Mouse (Mus musculus) heart, postnatal 4 days (tissue): ENCODE measurements at regions not wholly inside any gene's neighbourhood (a gene's known extent, or its start where the extent isn't known, plus 50 kb on each side); places are given as distances from the start of the nearest gene placed in this dataset.
"Not testable (repeated sequence)": the region's sequence is repeated elsewhere in the genome, so short reads cannot be mapped to it uniquely, and the experiment has no call there.

Source experiments
- DNase-seq: peaks from one replicate; pipeline ENCODE4 v3.0.0; 2021

- no peak for DNase-seq
Measured at GRCm38 (mm10) chr14:76746282-76746681, 189.6 kb upstream of the Serp2 start.

GRCm38 (mm10) chr14:76744674-76745433, 188.2 kb upstream of the Serp2 start:
- no peak for DNase-seq

GRCm38 (mm10) chr14:76742297-76742696, 185.6 kb upstream of the Serp2 start:
- DNase-seq: no peak

GRCm38 (mm10) chr14:76739836-76740597, 183.3 kb upstream of the Serp2 start:
- DNase-seq: peak; percentile 69

- no peak for DNase-seq
Measured at GRCm38 (mm10) chr14:76735997-76736396, 179.3 kb upstream of the Serp2 start.

- no peak for DNase-seq
Measured at GRCm38 (mm10) chr14:76735107-76735506, 178.4 kb upstream of the Serp2 start.

- no peak for DNase-seq
Measured at GRCm38 (mm10) chr14:76733258-76733823, 176.7 kb upstream of the Serp2 start.

GRCm38 (mm10) chr14:76731096-76731986, 174.7 kb upstream of the Serp2 start:
- peak; percentile 68 for DNase-seq

GRCm38 (mm10) chr14:76725844-76726243, 169.2 kb upstream of the Serp2 start:
- DNase-seq: no peak

GRCm38 (mm10) chr14:76725231-76725630, 168.5 kb upstream of the Serp2 start:
- not testable (repeated sequence) for DNase-seq

GRCm38 (mm10) chr14:76724826-76725225, 168.1 kb upstream of the Serp2 start:
- DNase-seq: no peak

GRCm38 (mm10) chr14:76724395-76724794, 167.7 kb upstream of the Serp2 start:
- DNase-seq: no peak

GRCm38 (mm10) chr14:76723551-76723950, 166.9 kb upstream of the Serp2 start:
- DNase-seq: no peak

GRCm38 (mm10) chr14:76722297-76722696, 165.6 kb upstream of the Serp2 start:
- DNase-seq: no peak

GRCm38 (mm10) chr14:76721751-76722150, 165.1 kb upstream of the Serp2 start:
- no peak for DNase-seq

GRCm38 (mm10) chr14:76717081-76717480, 160.4 kb upstream of the Serp2 start:
- no peak for DNase-seq

- peak; percentile 38 for DNase-seq
Measured at GRCm38 (mm10) chr14:76714727-76715126, 158.0 kb upstream of the Serp2 start.

GRCm38 (mm10) chr14:76713946-76714345, 157.3 kb upstream of the Serp2 start:
- no peak for DNase-seq

- DNase-seq: peak; percentile 35
Measured at GRCm38 (mm10) chr14:76708728-76709127, 152.0 kb upstream of the Serp2 start.

- DNase-seq: no peak
Measured at GRCm38 (mm10) chr14:76703373-76703764, 146.7 kb upstream of the Serp2 start.

GRCm38 (mm10) chr14:76702709-76703372, 146.2 kb upstream of the Serp2 start:
- DNase-seq: no peak
